Mouse (Mus musculus) liver, adult 2 months (tissue): ENCODE measurements at regions not wholly inside any gene's neighbourhood (a gene's known extent, or its start where the extent isn't known, plus 50 kb on each side); places are given as distances from the start of the nearest gene placed in this dataset.

Experiments
- DNase-seq: peaks from one replicate; pipeline ENCODE4 v3.0.0-alpha.2; 2011; ENCODE audit warnings: low read depth, low spot score; ENCODE audit errors: extremely low read depth
- H3K27ac ChIP-seq: fragments of 200-500 bp; replicated peaks from 2 replicates; pipeline ENCODE4 v1.5.1; 2012; ENCODE audit warnings: low read depth, mild to moderate bottlenecking, control low read depth, inconsistent platforms, low read length; ENCODE audit not compliant: insufficient read depth
- H3K27me3 ChIP-seq: fragments of 200-500 bp; 2 replicates; pipeline ENCODE4 v1.6.1; 2012; ENCODE audit warnings: mild to moderate bottlenecking, moderate library complexity, low read length, inconsistent platforms; ENCODE audit not compliant: control insufficient read depth, insufficient read depth
- H3K36me3 ChIP-seq: fragments of 200-500 bp; 2 replicates; pipeline ENCODE4 v1.6.1; 2012; ENCODE audit warnings: low read length, inconsistent platforms; ENCODE audit not compliant: control insufficient read depth, insufficient read depth
- H3K4me1 ChIP-seq: fragments of 200-500 bp; 2 replicates; pipeline ENCODE4 v1.6.1; 2011; ENCODE audit warnings: low read length; ENCODE audit not compliant: control insufficient read depth, insufficient read depth
- H3K4me3 ChIP-seq: fragments of 200-500 bp; 2 replicates; pipeline ENCODE4 v1.5.1; 2011; ENCODE audit warnings: low read depth, mild to moderate bottlenecking, control low read depth, low read length, moderate library complexity; ENCODE audit not compliant: insufficient read depth
- H3K79me2 ChIP-seq: fragments of 200-500 bp; 2 replicates; pipeline ENCODE4 v1.6.1; 2012; ENCODE audit warnings: inconsistent platforms, mild to moderate bottlenecking, low read length, moderate library complexity; ENCODE audit not compliant: control insufficient read depth, insufficient read depth
- H3K9ac ChIP-seq: fragments of 200-500 bp; 2 replicates; pipeline ENCODE4 v1.6.1; 2012; ENCODE audit warnings: low read depth, mild to moderate bottlenecking, control low read depth, inconsistent platforms, low read length
- CTCF ChIP-seq: fragments of 200-500 bp; IDR thresholded peaks from 2 replicates; pipeline ENCODE4 v1.5.1; 2011; ENCODE audit warnings: low read depth, low read length, control low read depth
- POLR2A ChIP-seq: fragments of 200-500 bp; IDR thresholded peaks from 2 replicates; pipeline ENCODE4 v1.6.1; 2011; ENCODE audit warnings: low read length, control low read depth; ENCODE audit not compliant: insufficient read depth; ENCODE audit errors: extremely low read depth
- WGBS: fragments of 180-500 bp; shearing (Covaris S2); methylation state at CpG from one replicate; pipeline ENCODE4 v1.1.7; 2018; 5-methylcytosine and 5-hydroxymethylcytosine counted together

- TF ChIP-seq CTCF (no peak), POLR2A (no peak)
- peak; percentile 15 for DNase-seq
- 18% methylated on average over 8 of the region's 8 CpGs for WGBS
Measured at GRCm38 (mm10) chr1:186399762-186400161, 282.7 kb upstream of the Lyplal1 start.

DNA sequence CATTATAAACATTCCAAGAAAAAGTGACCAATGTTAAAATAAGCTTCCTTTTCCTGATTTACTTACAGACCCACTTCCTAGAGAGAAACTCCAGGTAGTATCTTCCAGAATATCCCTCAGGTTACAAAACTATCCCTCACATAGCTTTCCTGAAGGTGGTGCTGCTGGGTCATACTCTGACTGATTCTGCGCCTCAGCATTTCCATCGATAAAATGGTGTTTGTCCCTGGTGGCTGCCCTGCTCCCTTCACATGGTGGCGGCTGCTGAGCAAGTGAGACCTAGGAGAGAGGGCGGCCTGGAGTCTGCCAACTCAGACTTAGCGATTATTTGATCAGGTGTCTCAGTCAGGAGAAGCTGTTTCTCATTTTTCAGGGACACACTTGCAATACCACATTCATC lies 275.9 kb upstream of the Lyplal1 start:
- Histone ChIP-seq H3K36me3 (no peaks in the 10 kb centered on the region), H3K27me3 (no peaks in the 10 kb centered on the region), H3K79me2 (no peaks in the 10 kb centered on the region), H3K9ac (no peak overlapping the region), H3K4me1 (no peaks in the 10 kb centered on the region), H3K27ac (no peak overlapping the region), H3K4me3 (no peak overlapping the region)
- WGBS = 55% methylated on average over 5 of the region's 5 CpGs
- TF ChIP-seq POLR2A (no peak), CTCF (peak; percentile 53)
- peak; percentile 22 for DNase-seq

More at GRCm38 (mm10) chr1:186399762-186400161, 282.7 kb upstream of the Lyplal1 start:
- Histone ChIP-seq H3K4me1 (peaks cover 2% of the 10 kb centered on the region), H3K9ac (no peak overlapping the region), H3K79me2 (no peaks in the 10 kb centered on the region), H3K27ac (no peak overlapping the region), H3K27me3 (no peaks in the 10 kb centered on the region), H3K4me3 (no peak overlapping the region), H3K36me3 (no peaks in the 10 kb centered on the region)

DNA sequence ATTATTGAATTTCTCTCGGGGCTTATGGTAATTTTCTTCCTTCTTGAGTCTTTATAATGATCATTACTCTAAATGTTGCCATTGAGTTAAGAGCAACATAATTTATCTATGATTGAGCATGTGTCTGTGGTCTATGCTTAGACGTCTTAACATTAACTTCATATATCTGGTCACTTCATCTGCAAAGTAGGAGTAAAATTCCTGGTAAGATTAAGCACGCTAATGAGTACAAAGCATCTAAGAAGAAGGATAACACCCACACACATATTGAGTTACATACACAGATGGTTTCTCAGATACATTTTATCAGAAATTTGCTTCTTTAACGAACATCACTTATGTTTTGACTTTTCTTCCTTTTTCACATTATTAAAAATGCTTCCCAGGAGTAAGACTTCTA lies 267.3 kb upstream of the Lyplal1 start:
- no peaks in the 10 kb centered on the region for H3K79me2 ChIP-seq
- no peaks in the 10 kb centered on the region for H3K27me3 ChIP-seq
- H3K27ac ChIP-seq = no peak overlapping the region
- no peak overlapping the region for H3K4me3 ChIP-seq
- no peak overlapping the region for H3K9ac ChIP-seq
- no peak for DNase-seq
- TF ChIP-seq POLR2A (no peak), CTCF (no peak)
- WGBS = 90% methylated on average over 4 of the region's 4 CpGs
- no peaks in the 10 kb centered on the region for H3K4me1 ChIP-seq
- H3K36me3 ChIP-seq = no peaks in the 10 kb centered on the region

- no peak for TF ChIP-seq POLR2A
- no peak for TF ChIP-seq CTCF
- Histone ChIP-seq H3K79me2 (no peaks in the 10 kb centered on the region), H3K27ac (no peak overlapping the region), H3K4me3 (no peak overlapping the region), H3K27me3 (no peaks in the 10 kb centered on the region), H3K36me3 (no peaks in the 10 kb centered on the region), H3K4me1 (no peaks in the 10 kb centered on the region), H3K9ac (no peak overlapping the region)
- WGBS = 81% methylated on average over 2 of the region's 2 CpGs
- no peak for DNase-seq
Measured at GRCm38 (mm10) chr1:186383453-186383852, 266.3 kb upstream of the Lyplal1 start.

GRCm38 (mm10) chr1:186383006-186383405 lies 265.9 kb upstream of the Lyplal1 start:
- Histone ChIP-seq H3K27ac (no peak overlapping the region), H3K36me3 (no peaks in the 10 kb centered on the region), H3K4me1 (no peaks in the 10 kb centered on the region), H3K9ac (no peak overlapping the region), H3K27me3 (no peaks in the 10 kb centered on the region), H3K79me2 (no peaks in the 10 kb centered on the region), H3K4me3 (no peak overlapping the region)
- DNase-seq = no peak
- 90% methylated on average over 3 of the region's 3 CpGs for WGBS
- TF ChIP-seq CTCF (no peak), POLR2A (no peak)

GRCm38 (mm10) chr1:186379938-186380847 lies 263.1 kb upstream of the Lyplal1 start:
- no peaks in the 10 kb centered on the region for H3K36me3 ChIP-seq
- H3K4me1 ChIP-seq = no peaks in the 10 kb centered on the region
- WGBS = 89% methylated on average over 10 of the region's 10 CpGs
- H3K4me3 ChIP-seq = no peak overlapping the region
- H3K9ac ChIP-seq = no peak overlapping the region
- DNase-seq = no peak
- H3K79me2 ChIP-seq = no peaks in the 10 kb centered on the region
- H3K27ac ChIP-seq = no peak overlapping the region
- no peaks in the 10 kb centered on the region for H3K27me3 ChIP-seq
- TF ChIP-seq POLR2A (no peak), CTCF (no peak)
